Mouse (Mus musculus) heart, postnatal 0 days (tissue): ENCODE data around the gene Sparc. TPM values are rescaled to one million over a fixed set of nuclear protein-coding genes. Genes with fewer than 3 reads are reported as not detected.

Source experiments
- ATAC-seq: fragments of 200-750 bp; cut with Nextera tagmentation; 2 replicates; pipeline ENCODE4 v1.8.0; 2017; ENCODE audit warnings: low read depth, moderate number of reproducible peaks, moderate library complexity; ENCODE audit not compliant: insufficient read depth
- DNase-seq: peaks from one replicate; pipeline ENCODE4 v3.0.0-alpha.2; 2016; ENCODE audit warnings: low spot score
- H3K27ac ChIP-seq: fragments of 300-500 bp; sonication (generic); 2 replicates; pipeline ENCODE4 v1.5.1; 2014; ENCODE audit warnings: low read depth, mild to moderate bottlenecking
- H3K27me3 ChIP-seq: fragments of 300-500 bp; sonication (generic); 2 replicates; pipeline ENCODE4 v1.6.1; 2014; ENCODE audit warnings: low read length, mixed read lengths; ENCODE audit not compliant: control insufficient read depth, insufficient read depth
- H3K36me3 ChIP-seq: fragments of 300-500 bp; sonication (generic); replicated peaks from 2 replicates; pipeline ENCODE4 v1.6.1; 2014; ENCODE audit warnings: low read length, mixed read lengths; ENCODE audit not compliant: control insufficient read depth, insufficient read depth
- H3K4me1 ChIP-seq: fragments of 300-500 bp; sonication (generic); 2 replicates; pipeline ENCODE4 v1.6.1; 2014; ENCODE audit warnings: antibody characterized with exemption; ENCODE audit not compliant: control insufficient read depth, insufficient read depth
- H3K4me2 ChIP-seq: fragments of 300-500 bp; sonication (generic); 2 replicates; pipeline ENCODE4 v1.6.1; 2014; ENCODE audit warnings: low read depth, mild to moderate bottlenecking, low read length, moderate library complexity
- H3K4me3 ChIP-seq: fragments of 300-500 bp; sonication (generic); 2 replicates; pipeline ENCODE4 v1.5.1; 2014; ENCODE audit warnings: low read depth, low read length
- H3K9ac ChIP-seq: fragments of 300-500 bp; sonication (generic); replicated peaks from 2 replicates; pipeline ENCODE4 v1.6.1; 2014; ENCODE audit warnings: low read depth, low read length, mixed read lengths
- H3K9me3 ChIP-seq: fragments of 300-500 bp; sonication (generic); replicated peaks from 2 replicates; pipeline ENCODE4 v1.6.1; 2016; ENCODE audit warnings: low read length; ENCODE audit not compliant: control insufficient read depth
- CTCF ChIP-seq: IDR thresholded peaks from 2 replicates; pipeline ENCODE4 v1.5.1; 2016; ENCODE audit warnings: antibody characterized with exemption, control low read depth, low read depth
- EP300 ChIP-seq: IDR thresholded peaks from 2 replicates; pipeline ENCODE4 v1.6.1; 2016; ENCODE audit warnings: antibody characterized with exemption, low read depth
- WGBS: fragments of 180-500 bp; shearing (Covaris S2); extraction: QIAGEN DNeasy Blood & Tissue Kit; methylation state at CpG from one replicate; pipeline ENCODE4 v1.1.7; 2014; 5-methylcytosine and 5-hydroxymethylcytosine counted together
- polyA plus RNA-seq: library from polyadenylated mRNA; unstranded; fragments of >200 nt; fragmentation: Nextera tagmentation; extraction: Ambion mirVana; gene quantifications from 2 replicates; pipeline ENCODE4 v1.2.1, GENCODE M21; 2015
- total RNA-seq: library from RNA; depleted of rRNA; stranded (reverse); fragments of >200 nt; gene quantifications from 2 replicates; pipeline ENCODE4 v1.2.3, GENCODE M21; 2014; ENCODE audit warnings: low replicate concordance

Gene Sparc
- total and polyA plus RNA-seq, 2 experiments from 2014 or later: 887 to 1,674 TPM

GRCm38 (mm10) chr11:55438031-55438430 is 15.0 kb upstream of the Sparc start:
- Histone ChIP-seq H3K4me3 (no peak overlapping the region), H3K9me3 (no peaks in the 10 kb centered on the region), H3K4me1 (0 out of 2 replicates have a peak, but pooled peaks cover 2% of the 10 kb centered on the region), H3K27ac (no peak overlapping the region), H3K36me3 (no peaks in the 10 kb centered on the region), H3K4me2 (no peak overlapping the region), H3K9ac (no peak overlapping the region), H3K27me3 (no peaks in the 10 kb centered on the region)
- WGBS: 38% methylated on average over 4 of the region's 4 CpGs
- ATAC-seq (no peak), DNase-seq (no peak)
- no peak for TF ChIP-seq CTCF
- no peak for TF ChIP-seq EP300

GRCm38 (mm10) chr11:55436089-55436488 is 13.1 kb upstream of the Sparc start:
- no peak overlapping the region for H3K9ac ChIP-seq
- H3K4me1 ChIP-seq: 0 out of 2 replicates have a peak, but pooled peaks cover 8% of the 10 kb centered on the region
- no peaks in the 10 kb centered on the region for H3K36me3 ChIP-seq
- TF ChIP-seq EP300 (no peak), CTCF (no peak)
- H3K9me3 ChIP-seq: no peaks in the 10 kb centered on the region
- 77% methylated on average over 6 of the region's 6 CpGs for WGBS
- H3K4me3 ChIP-seq: no peak overlapping the region
- no peak overlapping the region for H3K4me2 ChIP-seq
- no peak for ATAC-seq
- no peak overlapping the region for H3K27ac ChIP-seq
- H3K27me3 ChIP-seq: no peaks in the 10 kb centered on the region
- no peak for DNase-seq

GRCm38 (mm10) chr11:55432981-55433380 is 10.0 kb upstream of the Sparc start:
- no peak overlapping the region for H3K4me2 ChIP-seq
- H3K4me1 ChIP-seq: peaks cover 16% of the 10 kb centered on the region
- ATAC-seq (peak; percentile 72), DNase-seq (peak; percentile 67)
- no peak overlapping the region for H3K4me3 ChIP-seq
- no peak overlapping the region for H3K9ac ChIP-seq
- no peaks in the 10 kb centered on the region for H3K36me3 ChIP-seq
- H3K27me3 ChIP-seq: no peaks in the 10 kb centered on the region
- no peaks in the 10 kb centered on the region for H3K9me3 ChIP-seq
- no peak for TF ChIP-seq CTCF
- TF ChIP-seq EP300: no peak
- H3K27ac ChIP-seq: peak overlapping the region; percentile 82
- 4% methylated on average over 3 of the region's 3 CpGs for WGBS

GRCm38 (mm10) chr11:55429973-55430372 is 7.0 kb upstream of the Sparc start:
- peaks cover 16% of the 10 kb centered on the region for H3K4me1 ChIP-seq
- H3K4me3 ChIP-seq: no peak overlapping the region
- DNase-seq (no peak), ATAC-seq (no peak)
- WGBS: 84% methylated on average over 2 of the region's 2 CpGs
- H3K9ac ChIP-seq: no peak overlapping the region
- no peaks in the 10 kb centered on the region for H3K36me3 ChIP-seq
- H3K27me3 ChIP-seq: no peaks in the 10 kb centered on the region
- H3K9me3 ChIP-seq: no peaks in the 10 kb centered on the region
- H3K4me2 ChIP-seq: no peak overlapping the region
- H3K27ac ChIP-seq: no peak overlapping the region; the same call in 1 of the 2 replicates
- TF ChIP-seq EP300 (no peak), CTCF (no peak)

- H3K27ac ChIP-seq: peak overlapping the region; percentile 87
- peak; percentile 87 for DNase-seq
- H3K36me3 ChIP-seq: no peaks in the 10 kb centered on the region
- no peak overlapping the region for H3K9ac ChIP-seq
- no peaks in the 10 kb centered on the region for H3K27me3 ChIP-seq
- no peak overlapping the region for H3K4me3 ChIP-seq
- H3K4me1 ChIP-seq: peaks cover 29% of the 10 kb centered on the region
- ATAC-seq: peak; percentile 81
- no peak overlapping the region for H3K4me2 ChIP-seq
- H3K9me3 ChIP-seq: no peaks in the 10 kb centered on the region
- WGBS: 22% methylated on average over 16 of the region's 16 CpGs
- TF ChIP-seq CTCF (no peak), EP300 (0 out of 2 replicates have a peak, but pooled peaks have one; percentile 14)
Observed at GRCm38 (mm10) chr11:55428186-55429012, 5.4 kb upstream of the Sparc start.
